Mouse (Mus musculus): ENCODE results near the gene Npy4r.

Gene Npy4r

GRCm38 (mm10) chr14:34152342-34152741 is at the start of gene Npy4r:
Gene Npy4r, minus strand, starts transcription at chr14:34152489.
- DNase-seq = peak; percentile 69 to 74

GRCm38 (mm10) chr14:34201231-34202035 is 49.1 kb upstream of the Npy4r start, which contains the start of gene Gprin2:
Gene Gprin2, minus strand, starts transcription at chr14:34201653.
- DNase-seq = peak in 1 of 2 experiments; percentile 13

GRCm38 (mm10) chr14:34200738-34201230 is 48.5 kb upstream of the Npy4r start:
- DNase-seq = peak; percentile 16 to 17

- no peak for DNase-seq
Observed at GRCm38 (mm10) chr14:34196706-34197105, 44.4 kb upstream of the Npy4r start.

GRCm38 (mm10) chr14:34195466-34195865 is 43.2 kb upstream of the Npy4r start:
- no peak for DNase-seq

GRCm38 (mm10) chr14:34193879-34194278 is 41.6 kb upstream of the Npy4r start:
- DNase-seq = no peak

GRCm38 (mm10) chr14:34190361-34190760 is 38.1 kb upstream of the Npy4r start:
- DNase-seq = no peak

GRCm38 (mm10) chr14:34188629-34189028 is 36.3 kb upstream of the Npy4r start:
- peak; percentile 73 to 82 for DNase-seq

- no peak for DNase-seq
Observed at GRCm38 (mm10) chr14:34183101-34183500, 30.8 kb upstream of the Npy4r start.

GRCm38 (mm10) chr14:34179351-34179750 is 27.1 kb upstream of the Npy4r start:
- no peak for DNase-seq

- no peak for DNase-seq
Observed at GRCm38 (mm10) chr14:34171107-34171506, 18.8 kb upstream of the Npy4r start.

GRCm38 (mm10) chr14:34155752-34156151 is 3.5 kb upstream of the Npy4r start:
- DNase-seq = no peak

- peak; percentile 15 to 41 for DNase-seq
Observed at GRCm38 (mm10) chr14:34154601-34155337, 2.5 kb upstream of the Npy4r start.

GRCm38 (mm10) chr14:34142915-34143314 is 9.4 kb downstream of the Npy4r start:
- no peak for DNase-seq

GRCm38 (mm10) chr14:34142316-34142715 is 10.0 kb downstream of the Npy4r start:
- no peak for DNase-seq

GRCm38 (mm10) chr14:34139671-34140664 is 12.3 kb downstream of the Npy4r start:
- no peak for DNase-seq

- no peak for DNase-seq
Observed at GRCm38 (mm10) chr14:34135391-34135790, 16.9 kb downstream of the Npy4r start.

GRCm38 (mm10) chr14:34131216-34131615 is 21.1 kb downstream of the Npy4r start:
- DNase-seq = no peak

GRCm38 (mm10) chr14:34121691-34122090 is 30.6 kb downstream of the Npy4r start:
- no peak for DNase-seq

- DNase-seq = no peak
Observed at GRCm38 (mm10) chr14:34120923-34121351, 31.4 kb downstream of the Npy4r start.

- no peak for DNase-seq
Observed at GRCm38 (mm10) chr14:34120016-34120910, 32.0 kb downstream of the Npy4r start.

All from lung, adult 18-20 months (tissue).